Mouse (Mus musculus): ENCODE measurements around the gene Fbxo44. TPM values are rescaled to one million over a fixed set of nuclear protein-coding genes. Genes with fewer than 3 reads are reported as not detected.
"Not testable (repeated sequence)": the region's sequence is repeated elsewhere in the genome, so short reads cannot be mapped to it uniquely, and the experiment has no call there.

Gene Fbxo44
- total RNA-seq (2014; fragmentation: Nextera tagmentation): 6.0 and 6.6 TPM in 2 replicates
- total RNA-seq (2017): 4.1 and 5.5 TPM in 2 replicates

DNA sequence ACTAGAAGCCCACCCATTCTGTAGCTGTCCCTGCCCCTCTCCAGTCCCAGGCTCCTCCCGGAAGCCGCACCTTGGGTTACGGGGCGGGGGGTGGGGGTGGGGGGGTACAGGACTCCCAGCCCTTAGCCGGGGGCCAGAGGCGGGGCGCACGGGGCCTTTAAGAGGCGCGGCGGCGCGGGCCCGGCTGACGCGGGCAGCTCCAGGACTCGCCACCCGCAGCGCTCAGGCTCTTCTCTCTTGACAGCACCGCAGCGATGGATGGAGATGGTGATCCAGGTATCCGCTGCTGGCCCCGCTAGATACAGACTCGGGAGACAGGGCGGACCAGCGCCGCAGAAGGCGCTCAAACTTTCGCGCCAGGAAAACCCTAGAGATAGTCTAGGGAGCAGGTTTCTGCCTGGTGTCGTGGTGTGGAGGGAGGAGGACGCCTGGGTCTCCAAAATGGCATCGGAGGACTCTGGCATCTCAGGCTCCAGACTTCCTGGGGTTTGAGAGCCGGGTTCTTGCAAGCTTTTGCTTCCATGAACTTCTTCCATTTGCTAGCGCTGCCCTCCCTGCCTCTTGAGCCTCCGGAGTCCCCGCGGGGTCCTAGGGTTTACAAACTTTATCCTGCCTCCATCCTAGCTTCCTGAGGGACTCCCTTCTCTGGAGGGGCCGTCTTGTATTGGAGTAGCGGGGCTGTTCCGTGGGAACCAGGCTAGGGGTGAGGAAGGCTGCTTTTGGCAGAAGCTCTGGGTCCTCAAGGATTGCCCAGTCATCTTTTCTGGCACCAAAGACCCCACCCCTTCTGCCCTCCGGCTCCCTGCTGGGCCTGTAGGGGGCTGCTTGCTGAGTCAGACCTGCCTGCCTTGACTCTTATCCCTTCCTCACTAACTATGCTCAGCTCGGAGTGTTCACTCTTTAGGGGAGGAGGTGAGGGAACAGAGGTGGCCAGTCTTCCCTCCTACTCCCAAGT, at the start of gene Fbxo44, which contains the start of gene Fbxo2:
Fbxo44 (minus strand) TSS at position 47 of the 955 bp plus-strand sequence.
Fbxo2 (plus strand) TSS at position 186 of the 955 bp plus-strand sequence.
- no peak for ATAC-seq (replicated peaks; ENCODE audit: low FRiP score, low TSS enrichment, poor library complexity, severe bottlenecking)

DNA sequence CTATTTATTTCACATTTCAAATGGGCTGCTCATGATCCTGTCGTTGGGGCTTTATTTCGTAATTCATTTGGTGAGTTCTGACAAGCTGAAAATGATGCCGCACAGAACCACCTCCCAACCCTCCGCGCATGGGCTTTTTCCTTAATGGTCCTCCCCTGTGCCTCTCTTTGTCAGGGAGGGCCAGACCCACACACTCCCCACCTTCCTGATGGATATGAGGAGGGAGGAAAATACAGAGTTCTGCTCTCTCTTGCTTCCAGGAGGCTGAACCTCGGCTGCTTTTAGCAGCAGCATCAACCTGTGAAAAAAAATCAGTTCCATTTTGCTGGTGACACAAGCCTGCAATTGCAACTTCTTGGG, 44.6 kb upstream of the Fbxo44 start:
- no peak for ATAC-seq (replicated peaks; ENCODE audit: low FRiP score, low TSS enrichment, poor library complexity, severe bottlenecking)

DNA sequence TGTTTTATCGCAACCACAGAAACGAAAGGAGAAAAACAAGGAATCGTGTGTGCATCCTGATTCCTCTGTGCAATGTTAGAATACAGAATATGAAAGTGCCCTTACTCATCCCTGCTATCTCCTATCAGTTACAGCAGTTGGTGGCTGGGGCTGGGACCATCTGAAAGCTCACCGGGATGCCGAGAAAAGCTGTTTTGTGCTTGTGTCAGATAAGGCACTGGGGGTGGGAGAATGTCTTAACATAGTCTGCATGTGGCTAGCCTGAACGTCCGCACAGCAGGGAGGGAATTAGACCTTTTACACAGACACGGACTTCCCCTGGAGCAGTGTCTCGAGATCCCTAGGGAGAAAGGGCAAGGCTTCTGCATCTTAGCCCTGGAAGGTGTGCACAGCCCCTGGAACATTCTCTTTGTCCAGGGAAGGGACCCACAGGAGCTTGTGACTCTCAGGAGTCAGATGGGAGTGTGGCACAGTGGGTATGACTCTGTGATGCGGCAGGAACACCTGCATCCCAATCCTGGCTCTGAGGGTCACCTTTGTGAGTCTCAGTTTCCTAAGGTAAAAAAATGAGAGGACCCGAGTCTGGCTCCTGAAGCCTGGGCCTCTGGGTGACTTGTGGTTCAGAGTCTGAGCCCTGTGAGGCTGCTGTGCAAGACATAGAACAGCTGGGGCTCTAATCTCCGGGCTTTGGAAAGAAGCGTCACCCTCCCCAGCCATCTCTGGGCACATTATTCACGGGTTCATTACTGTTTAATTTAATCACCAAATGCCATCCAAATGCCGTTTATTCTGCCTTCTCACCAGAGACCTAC, 44.0 kb upstream of the Fbxo44 start:
- peak; percentile 92 for ATAC-seq (replicated peaks; ENCODE audit: low FRiP score, low TSS enrichment, poor library complexity, severe bottlenecking)

DNA sequence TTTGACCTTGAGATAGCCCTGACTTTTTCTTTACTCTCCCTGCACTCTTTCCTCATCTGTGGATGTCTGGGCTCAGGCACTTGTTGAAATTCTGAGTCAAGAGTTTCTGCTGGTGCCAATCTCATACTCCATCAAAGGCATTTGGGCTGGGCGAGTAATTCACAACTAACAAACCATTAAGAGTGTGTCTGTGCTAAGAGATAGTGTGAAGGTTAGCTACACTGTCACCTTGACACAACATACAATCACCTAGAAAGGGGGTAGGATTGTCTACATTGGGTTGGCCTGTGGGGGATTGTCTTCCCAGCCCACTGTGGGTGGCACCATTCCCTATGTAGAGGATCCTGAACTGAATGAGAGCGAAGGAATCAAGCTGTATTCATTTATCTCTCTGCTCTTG, 43.3 kb upstream of the Fbxo44 start:
- peak; percentile 54 for ATAC-seq (replicated peaks; ENCODE audit: low FRiP score, low TSS enrichment, poor library complexity, severe bottlenecking)

DNA sequence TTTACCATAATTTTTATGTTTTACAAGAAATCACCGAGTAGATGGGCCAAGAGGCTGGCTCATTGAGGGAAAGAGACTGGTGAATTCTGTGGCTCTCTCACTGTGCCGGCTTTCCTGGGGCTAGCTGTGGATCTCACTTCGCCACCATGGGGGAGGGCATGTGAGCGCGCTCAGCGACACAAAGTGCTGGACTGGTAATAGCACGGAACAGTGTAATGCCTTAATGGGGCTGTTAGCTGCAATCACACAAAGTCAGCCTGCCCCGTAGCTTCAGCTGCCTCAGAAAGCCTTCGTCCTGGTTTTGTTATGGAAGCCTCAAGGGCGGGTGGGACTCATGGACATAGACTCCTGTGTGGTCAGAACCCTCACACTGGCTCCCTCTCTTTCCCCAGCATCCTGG, 38.4 kb upstream of the Fbxo44 start:
- ATAC-seq (replicated peaks; ENCODE audit: low FRiP score, low TSS enrichment, poor library complexity, severe bottlenecking): no peak

DNA sequence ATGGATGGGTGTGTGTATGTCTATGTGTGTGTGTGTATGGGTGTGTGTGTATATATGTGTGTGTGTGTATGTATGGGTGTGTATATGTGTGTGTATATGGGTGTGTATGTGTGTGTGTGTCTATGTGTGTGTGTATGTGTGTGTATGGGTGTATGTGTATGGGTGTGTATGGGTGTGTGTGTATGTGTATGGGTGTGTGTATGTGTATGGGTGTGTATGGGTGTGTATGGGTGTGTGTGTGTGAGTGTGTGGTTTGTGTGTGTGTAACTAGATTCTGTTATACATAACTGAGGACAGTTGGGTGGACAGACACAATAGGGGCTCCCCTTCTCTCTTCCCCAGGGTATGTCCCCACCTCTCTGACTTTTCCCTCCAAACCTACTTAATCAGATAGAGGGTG, 34.1 kb upstream of the Fbxo44 start:
- no peak for ATAC-seq (replicated peaks; ENCODE audit: low FRiP score, low TSS enrichment, poor library complexity, severe bottlenecking)

DNA sequence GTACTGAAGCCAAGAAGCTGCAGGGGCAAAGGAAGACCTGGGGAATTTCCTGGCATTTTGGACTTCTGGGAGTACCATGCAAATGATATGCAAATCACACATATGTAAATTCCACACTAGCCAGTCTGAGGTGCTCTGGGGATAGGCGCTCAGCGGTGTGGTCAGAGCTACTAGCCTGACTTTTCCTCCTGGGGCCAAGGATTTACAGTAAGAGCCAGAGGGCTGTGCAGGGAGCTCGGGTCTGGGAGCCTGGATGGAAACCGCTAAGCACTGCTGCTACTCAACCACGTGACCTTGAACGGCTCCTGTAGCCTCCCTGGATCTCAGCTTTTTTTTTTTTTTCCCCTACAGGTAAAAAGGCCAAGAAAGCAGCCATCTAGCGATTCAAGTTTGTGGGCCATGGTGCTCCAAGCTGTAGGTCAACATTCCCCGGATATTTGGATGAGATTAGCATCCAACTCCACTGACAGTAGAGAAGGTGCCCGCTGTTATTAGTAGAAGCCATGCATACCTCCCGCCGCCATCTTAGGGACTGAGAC, 32.5 kb upstream of the Fbxo44 start:
- no peak for ATAC-seq (replicated peaks; ENCODE audit: low FRiP score, low TSS enrichment, poor library complexity, severe bottlenecking)

DNA sequence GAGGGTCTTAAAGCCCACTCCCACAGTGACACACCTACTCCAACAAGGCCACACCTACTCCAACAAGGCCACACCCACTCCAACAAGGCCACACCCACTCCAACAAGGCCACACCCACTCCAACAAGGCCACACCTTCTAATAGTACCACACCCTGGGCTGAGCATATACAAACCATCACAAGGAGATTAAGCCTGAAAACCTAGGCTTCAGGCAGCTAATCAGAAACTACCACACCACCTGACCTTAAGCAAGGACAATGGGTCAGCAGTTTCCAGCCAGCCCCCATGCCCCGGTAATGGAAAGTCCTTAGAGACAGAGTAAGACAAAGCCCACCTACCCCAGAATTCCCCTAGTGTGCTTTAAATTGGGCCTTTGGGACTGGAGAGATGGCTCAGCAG, 28.5 kb upstream of the Fbxo44 start:
- not testable (repeated sequence) for ATAC-seq (replicated peaks; ENCODE audit: low FRiP score, low TSS enrichment, poor library complexity, severe bottlenecking)

DNA sequence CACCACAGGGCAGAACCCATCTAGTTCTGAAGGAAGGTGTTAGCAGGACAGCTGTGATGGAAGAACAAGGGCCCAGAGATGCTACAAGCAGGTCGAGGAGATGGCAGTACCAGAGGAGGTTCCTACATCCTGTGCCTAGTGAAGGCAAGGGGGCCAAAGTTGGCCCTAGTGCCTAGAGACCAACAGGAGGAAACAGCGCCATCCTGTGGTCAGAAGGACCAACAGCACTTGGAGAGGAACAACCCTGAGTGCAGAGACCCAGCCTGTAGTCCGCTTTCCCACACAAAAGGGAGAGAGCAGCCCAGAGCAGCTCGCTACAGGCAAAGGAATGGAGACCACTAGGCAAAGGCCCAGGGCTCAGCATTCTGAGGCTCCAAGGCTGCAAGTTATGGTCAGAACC, 25.5 kb upstream of the Fbxo44 start:
- no peak for ATAC-seq (replicated peaks; ENCODE audit: low FRiP score, low TSS enrichment, poor library complexity, severe bottlenecking)

DNA sequence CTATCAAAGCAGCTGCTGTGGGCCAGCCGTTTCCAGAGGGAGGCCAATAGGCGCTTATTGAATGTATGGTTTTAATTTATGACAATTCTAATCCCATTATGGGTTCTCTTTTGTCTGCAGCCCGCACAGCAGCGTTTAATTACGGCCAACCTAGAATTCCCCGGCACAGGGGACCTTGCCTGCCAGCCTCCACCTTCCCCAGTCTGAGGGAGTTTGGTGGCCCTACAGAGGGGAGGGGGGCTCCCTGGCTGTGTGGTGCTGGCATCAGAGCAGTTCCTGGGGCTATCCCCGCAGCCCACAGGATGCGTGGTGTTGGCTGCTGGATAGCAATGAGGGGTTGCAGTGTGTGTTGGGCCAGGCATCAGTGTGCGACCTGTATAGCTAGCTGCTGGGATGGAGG, 24.3 kb upstream of the Fbxo44 start:
- no peak for ATAC-seq (replicated peaks; ENCODE audit: low FRiP score, low TSS enrichment, poor library complexity, severe bottlenecking)

DNA sequence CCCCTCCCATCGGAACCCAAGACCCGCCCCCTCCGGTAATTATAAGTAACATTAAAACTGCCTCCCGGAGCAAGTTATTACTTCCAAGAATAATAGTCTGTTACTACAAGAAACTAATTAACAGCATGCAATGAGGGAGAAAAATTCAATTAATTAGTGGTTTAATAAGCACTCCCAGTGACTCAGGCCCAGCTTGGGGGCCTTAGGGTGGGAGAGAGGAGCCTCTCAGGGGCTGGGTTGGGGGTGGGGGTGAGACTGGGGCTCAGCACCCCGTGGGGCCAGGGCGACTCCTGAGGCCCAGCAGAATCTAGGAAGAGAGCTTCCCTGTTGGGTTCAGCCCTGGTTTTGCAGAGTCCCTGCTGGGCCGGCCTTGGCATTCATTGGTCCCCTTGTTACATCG, 22.1 kb upstream of the Fbxo44 start:
- ATAC-seq (replicated peaks; ENCODE audit: low FRiP score, low TSS enrichment, poor library complexity, severe bottlenecking): no peak

DNA sequence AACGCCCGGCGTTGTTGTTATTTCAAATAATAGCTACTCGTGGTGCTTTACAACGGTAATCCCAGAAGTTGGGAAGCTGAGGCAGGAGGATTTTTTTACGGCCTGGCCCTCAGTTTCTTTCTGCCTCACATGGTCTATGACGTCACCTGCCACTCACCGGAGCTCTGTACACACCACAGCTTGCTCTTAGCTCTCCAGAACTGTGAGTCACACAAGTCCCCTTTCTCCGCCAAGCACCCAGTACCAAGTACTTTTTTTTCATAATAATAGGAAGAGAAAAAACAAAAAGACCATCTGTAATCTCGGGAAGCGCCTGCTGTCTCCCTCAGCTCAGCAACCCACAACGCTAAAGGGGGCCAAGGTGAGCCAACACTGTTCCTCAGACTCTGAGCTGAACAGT, 21.2 kb upstream of the Fbxo44 start:
- ATAC-seq (replicated peaks; ENCODE audit: low FRiP score, low TSS enrichment, poor library complexity, severe bottlenecking): no peak

DNA sequence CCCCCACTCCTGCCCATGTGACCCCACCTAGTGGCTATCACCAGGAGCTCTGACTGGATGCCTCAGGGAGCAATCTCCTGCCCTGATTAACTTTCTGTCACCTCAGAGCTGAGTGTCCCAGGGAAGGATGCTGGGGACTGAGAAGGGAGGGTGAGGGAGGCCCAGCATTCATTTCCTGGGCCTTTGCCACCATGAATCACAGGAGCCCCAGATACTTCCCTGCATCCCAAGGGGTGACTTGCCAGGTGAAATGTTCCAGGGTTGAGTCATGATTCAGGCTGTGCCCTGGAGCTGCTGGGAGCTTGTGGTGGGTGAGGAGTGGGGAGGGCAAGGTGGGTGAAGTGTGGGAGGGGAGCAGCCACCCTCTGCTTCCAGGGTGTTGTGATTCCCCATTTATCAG, 17.4 kb upstream of the Fbxo44 start:
- no peak for ATAC-seq (replicated peaks; ENCODE audit: low FRiP score, low TSS enrichment, poor library complexity, severe bottlenecking)

DNA sequence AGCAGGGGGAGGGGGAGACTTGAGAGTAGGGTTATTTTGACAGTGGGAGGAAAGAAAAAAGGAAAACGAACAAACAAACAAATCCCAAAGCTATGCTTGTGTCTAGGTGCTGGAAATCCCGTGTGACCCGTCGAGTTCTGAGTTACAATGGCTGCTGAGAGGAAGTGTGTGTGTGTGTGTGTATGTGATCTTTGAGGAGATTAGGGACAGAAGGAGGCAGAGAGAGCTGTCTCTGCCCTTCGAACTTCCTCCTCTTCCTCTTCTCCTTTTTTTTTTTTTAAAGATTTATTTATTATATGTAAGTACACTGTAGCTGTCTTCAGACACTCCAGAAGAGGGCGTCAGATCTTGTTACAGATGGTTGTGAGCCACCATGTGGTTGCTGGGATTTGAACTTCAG, 16.3 kb upstream of the Fbxo44 start:
- not testable (repeated sequence) for ATAC-seq (replicated peaks; ENCODE audit: low FRiP score, low TSS enrichment, poor library complexity, severe bottlenecking)

DNA sequence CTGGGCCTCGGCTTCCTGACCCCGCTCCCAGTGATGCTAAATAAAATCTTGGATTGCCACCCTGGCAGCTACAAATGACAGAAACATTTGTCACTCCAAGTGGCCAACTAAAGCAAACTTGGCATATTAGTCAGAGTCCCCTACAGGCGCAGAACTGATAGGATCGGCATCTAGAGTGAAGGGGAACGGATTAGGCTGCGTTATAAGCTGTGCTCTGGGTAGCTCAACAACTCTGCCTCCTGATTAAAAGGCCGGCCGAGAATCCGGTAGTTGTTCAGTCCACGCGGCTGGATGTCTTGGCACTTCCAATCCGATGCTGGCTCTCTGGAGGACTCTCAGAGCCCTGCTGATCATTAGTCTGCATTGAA, 14.2 kb upstream of the Fbxo44 start:
- no peak for ATAC-seq (replicated peaks; ENCODE audit: low FRiP score, low TSS enrichment, poor library complexity, severe bottlenecking)

DNA sequence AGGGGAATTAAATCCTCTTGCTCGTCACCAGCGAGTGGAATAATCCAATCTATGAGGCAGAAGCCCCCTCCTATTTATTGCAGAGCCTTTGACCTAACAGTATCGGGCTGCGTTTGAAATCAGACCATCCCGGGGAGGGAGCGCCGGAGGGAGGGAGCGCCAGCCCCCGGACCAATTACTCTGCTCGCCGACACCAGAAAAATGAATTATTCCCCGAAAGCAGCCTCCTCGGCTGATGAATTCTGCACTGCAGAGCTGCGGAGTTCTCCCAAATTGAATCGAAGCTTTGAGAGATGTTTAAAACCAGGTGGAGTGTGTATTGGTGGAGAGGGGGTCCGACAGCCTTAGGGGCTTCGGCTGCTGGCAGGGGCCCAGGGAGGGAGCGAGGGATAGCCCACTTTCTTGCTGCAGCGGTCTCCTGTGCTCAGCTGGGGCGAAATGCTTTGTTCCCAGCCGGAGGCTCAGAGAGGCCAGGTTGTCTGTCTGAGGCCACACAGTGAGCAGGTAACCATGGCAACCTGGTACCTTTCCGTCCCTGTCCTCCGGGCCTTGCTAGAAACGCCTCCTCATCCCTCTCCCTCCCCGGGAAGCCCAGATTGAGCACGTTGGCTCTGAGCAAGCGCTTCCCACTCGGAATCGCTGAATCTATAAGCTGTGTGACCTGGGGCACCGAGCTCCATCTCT, 13.7 kb upstream of the Fbxo44 start:
- no peak for ATAC-seq (replicated peaks; ENCODE audit: low FRiP score, low TSS enrichment, poor library complexity, severe bottlenecking)

DNA sequence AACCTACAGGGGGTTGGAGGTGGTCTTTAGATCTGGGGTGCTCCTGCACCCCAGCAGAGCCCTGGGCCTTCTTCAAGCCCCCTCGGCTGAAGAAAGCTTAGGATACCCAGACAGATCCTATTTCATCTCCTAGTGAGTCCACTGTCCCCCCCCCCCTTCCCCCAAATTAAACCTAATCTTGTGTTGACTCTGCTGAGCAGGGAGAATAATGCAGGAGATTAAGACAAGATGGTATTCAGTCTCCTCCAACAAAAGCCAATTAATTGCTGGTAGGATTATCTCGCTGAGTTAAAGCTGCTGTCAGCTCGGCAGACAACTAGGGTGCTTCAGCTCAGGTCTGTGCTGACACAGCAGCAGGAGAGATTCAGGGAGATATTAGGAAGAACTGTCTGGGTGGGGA, 11.0 kb upstream of the Fbxo44 start:
- no peak for ATAC-seq (replicated peaks; ENCODE audit: low FRiP score, low TSS enrichment, poor library complexity, severe bottlenecking)

DNA sequence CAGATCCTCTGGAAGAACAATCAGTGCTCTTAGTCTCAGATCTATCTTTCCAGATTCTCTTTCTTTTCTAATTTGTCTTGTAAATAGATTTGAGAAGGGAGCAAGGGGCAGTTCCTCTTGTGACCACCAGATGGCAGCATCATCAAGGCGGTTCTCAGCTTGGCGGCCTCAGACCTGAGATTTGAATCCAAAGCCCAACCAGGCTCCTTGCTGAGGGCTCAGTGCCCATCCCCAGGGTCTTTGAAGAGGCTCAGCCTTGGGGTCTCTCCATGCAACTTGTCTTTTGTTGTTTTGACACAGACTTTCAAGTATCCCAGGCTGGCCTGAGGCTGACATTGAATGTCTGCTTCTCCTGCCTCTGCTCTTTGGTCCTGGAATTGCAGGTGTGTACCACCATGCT, 10.6 kb upstream of the Fbxo44 start:
- peak; percentile 9; the same call in 1 of the 2 replicates for ATAC-seq (replicated peaks; ENCODE audit: low FRiP score, low TSS enrichment, poor library complexity, severe bottlenecking)

DNA sequence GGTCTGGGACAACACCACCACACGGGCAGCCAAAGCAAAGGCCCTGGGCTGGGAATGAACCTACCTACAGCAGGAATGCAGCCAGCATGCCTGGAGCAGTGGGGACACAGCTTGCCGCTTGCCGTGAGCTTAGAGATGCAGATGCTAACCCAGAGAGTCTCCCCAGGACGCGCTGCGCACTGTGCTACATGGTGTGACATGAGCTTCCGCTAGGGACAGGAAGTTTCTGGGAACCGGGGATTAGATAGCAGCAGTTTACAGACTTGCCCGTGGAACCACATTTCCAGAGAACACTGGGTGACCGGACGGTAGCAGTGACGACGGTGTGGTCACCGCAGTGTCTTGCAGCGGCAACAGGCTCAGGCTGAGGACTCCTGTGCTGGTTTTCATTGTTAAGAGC, 9.3 kb upstream of the Fbxo44 start:
- ATAC-seq (replicated peaks; ENCODE audit: low FRiP score, low TSS enrichment, poor library complexity, severe bottlenecking): no peak

DNA sequence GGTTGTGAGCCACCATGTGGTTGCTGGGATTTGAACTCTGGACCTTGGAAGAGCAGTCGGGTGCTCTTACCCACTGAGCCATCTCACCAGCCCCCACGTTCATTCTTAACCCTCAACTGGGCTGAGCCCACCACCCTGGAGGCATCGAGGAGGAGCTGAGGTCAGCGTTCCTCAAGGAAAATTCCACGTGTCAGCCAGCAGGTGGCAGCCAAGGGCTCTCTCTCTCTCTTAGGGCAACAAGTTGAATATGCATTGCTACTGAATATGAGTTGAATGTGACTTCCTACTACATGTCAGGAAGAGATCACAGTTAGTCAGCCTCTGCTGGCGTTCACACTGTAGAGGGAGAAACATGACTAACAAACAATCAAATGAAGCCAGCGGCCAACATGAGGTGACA, 8.0 kb upstream of the Fbxo44 start:
- peak; percentile 50; the same call in 1 of the 2 replicates for ATAC-seq (replicated peaks; ENCODE audit: low FRiP score, low TSS enrichment, poor library complexity, severe bottlenecking)

Data from megakaryocyte-erythroid progenitor cell, adult 5-6 weeks (primary cell).